Mouse (Mus musculus) kidney, adult 2 months (tissue): Measurements from ENCODE around the gene Gm1113. TPM values are rescaled to one million over a fixed set of nuclear protein-coding genes. Genes with fewer than 3 reads are reported as not detected.

Experiments
- DNase-seq: peaks from one replicate; pipeline ENCODE4 v3.0.0; 2021
- H3K27ac ChIP-seq: fragments of 200-500 bp; 2 replicates; pipeline ENCODE4 v1.5.1; 2012; ENCODE audit warnings: low read depth, low read length, control low read depth, inconsistent platforms; ENCODE audit not compliant: insufficient read depth
- H3K27me3 ChIP-seq: fragments of 200-500 bp; replicated peaks from 2 replicates; pipeline ENCODE4 v1.6.1; 2012; ENCODE audit warnings: mild to moderate bottlenecking, moderate library complexity, low read length, inconsistent platforms; ENCODE audit not compliant: control insufficient read depth, insufficient read depth
- H3K36me3 ChIP-seq: fragments of 200-500 bp; 2 replicates; pipeline ENCODE4 v1.6.1; 2012; ENCODE audit warnings: mild to moderate bottlenecking, moderate library complexity, low read length, inconsistent platforms; ENCODE audit not compliant: control insufficient read depth, insufficient read depth
- H3K4me1 ChIP-seq: fragments of 200-500 bp; 2 replicates; pipeline ENCODE4 v1.6.1; 2011; ENCODE audit warnings: low read length; ENCODE audit not compliant: control insufficient read depth, insufficient read depth
- H3K4me3 ChIP-seq: fragments of 200-500 bp; 2 replicates; pipeline ENCODE4 v1.5.1; 2011; ENCODE audit warnings: mild to moderate bottlenecking, low read depth, low read length, control low read depth; ENCODE audit not compliant: insufficient read depth
- CTCF ChIP-seq: fragments of 200-500 bp; conservative IDR thresholded peaks from 2 replicates; pipeline ENCODE4 v1.5.1; 2011; ENCODE audit warnings: low read depth, mild to moderate bottlenecking, control low read depth, low read length, moderate library complexity, mixed read lengths; ENCODE audit not compliant: insufficient read depth, insufficient read length
- POLR2A ChIP-seq: fragments of 200-500 bp; IDR thresholded peaks from one replicate; pipeline ENCODE4 v1.6.1; 2011; ENCODE audit warnings: low read depth, low read length, control low read depth
- WGBS: fragments of 180-500 bp; shearing (Covaris S2); methylation state at CpG from one replicate; pipeline ENCODE4 v1.1.7; 2018; 5-methylcytosine and 5-hydroxymethylcytosine counted together
- polyA plus RNA-seq: library from polyadenylated mRNA; depleted of rRNA; stranded (reverse); fragments of >200 nt; gene quantifications from 2 replicates; pipeline ENCODE4 v1.2.3, GENCODE M21; 2012; rRNA removed

Gene Gm1113
- polyA plus RNA-seq, result not detected in 2 replicates

GRCm38 (mm10) chr9:35518169-35518568 is at the start of gene Gm1113:
TSS of gene Gm1113 (minus strand) at chr9:35518269.
- no peaks in the 10 kb centered on the region for H3K4me1 ChIP-seq
- H3K27me3 ChIP-seq, result no peaks in the 10 kb centered on the region
- WGBS, result 88% methylated on average over 3 of the region's 3 CpGs
- no peak within 1 kb of the TSS for H3K4me3 ChIP-seq
- no peak for TF ChIP-seq CTCF
- TF ChIP-seq POLR2A, result no peak
- no peak within 1 kb of the TSS for H3K27ac ChIP-seq
- no peak for DNase-seq
- no peaks in the 10 kb centered on the region for H3K36me3 ChIP-seq

GRCm38 (mm10) chr9:35564536-35565240 is 46.6 kb upstream of the Gm1113 start:
- no peaks in the 10 kb centered on the region for H3K27me3 ChIP-seq
- H3K27ac ChIP-seq, result no peak overlapping the region
- peaks cover 7% of the 10 kb centered on the region for H3K36me3 ChIP-seq
- no peak overlapping the region for H3K4me3 ChIP-seq
- DNase-seq, result no peak
- 93% methylated on average over 5 of the region's 5 CpGs for WGBS
- TF ChIP-seq CTCF (no peak), POLR2A (no peak)
- H3K4me1 ChIP-seq, result no peaks in the 10 kb centered on the region; the same call in 1 of the 2 replicates

GRCm38 (mm10) chr9:35561583-35561982 is 43.5 kb upstream of the Gm1113 start:
- H3K27me3 ChIP-seq, result no peaks in the 10 kb centered on the region
- WGBS, result 85% methylated on average over 6 of the region's 6 CpGs
- no peak for DNase-seq
- no peak for TF ChIP-seq CTCF
- TF ChIP-seq POLR2A, result no peak
- no peak overlapping the region for H3K4me3 ChIP-seq
- no peaks in the 10 kb centered on the region; the same call in 1 of the 2 replicates for H3K4me1 ChIP-seq
- H3K27ac ChIP-seq, result no peak overlapping the region
- peaks cover 7% of the 10 kb centered on the region for H3K36me3 ChIP-seq

GRCm38 (mm10) chr9:35561076-35561475 is 43.0 kb upstream of the Gm1113 start:
- TF ChIP-seq CTCF (no peak), POLR2A (no peak)
- no peak overlapping the region for H3K4me3 ChIP-seq
- no peaks in the 10 kb centered on the region; the same call in 1 of the 2 replicates for H3K4me1 ChIP-seq
- no peak overlapping the region for H3K27ac ChIP-seq
- DNase-seq, result no peak
- H3K36me3 ChIP-seq, result peaks cover 6% of the 10 kb centered on the region
- no peaks in the 10 kb centered on the region for H3K27me3 ChIP-seq
- WGBS, result 96% methylated on average over 11 of the region's 11 CpGs

DNA sequence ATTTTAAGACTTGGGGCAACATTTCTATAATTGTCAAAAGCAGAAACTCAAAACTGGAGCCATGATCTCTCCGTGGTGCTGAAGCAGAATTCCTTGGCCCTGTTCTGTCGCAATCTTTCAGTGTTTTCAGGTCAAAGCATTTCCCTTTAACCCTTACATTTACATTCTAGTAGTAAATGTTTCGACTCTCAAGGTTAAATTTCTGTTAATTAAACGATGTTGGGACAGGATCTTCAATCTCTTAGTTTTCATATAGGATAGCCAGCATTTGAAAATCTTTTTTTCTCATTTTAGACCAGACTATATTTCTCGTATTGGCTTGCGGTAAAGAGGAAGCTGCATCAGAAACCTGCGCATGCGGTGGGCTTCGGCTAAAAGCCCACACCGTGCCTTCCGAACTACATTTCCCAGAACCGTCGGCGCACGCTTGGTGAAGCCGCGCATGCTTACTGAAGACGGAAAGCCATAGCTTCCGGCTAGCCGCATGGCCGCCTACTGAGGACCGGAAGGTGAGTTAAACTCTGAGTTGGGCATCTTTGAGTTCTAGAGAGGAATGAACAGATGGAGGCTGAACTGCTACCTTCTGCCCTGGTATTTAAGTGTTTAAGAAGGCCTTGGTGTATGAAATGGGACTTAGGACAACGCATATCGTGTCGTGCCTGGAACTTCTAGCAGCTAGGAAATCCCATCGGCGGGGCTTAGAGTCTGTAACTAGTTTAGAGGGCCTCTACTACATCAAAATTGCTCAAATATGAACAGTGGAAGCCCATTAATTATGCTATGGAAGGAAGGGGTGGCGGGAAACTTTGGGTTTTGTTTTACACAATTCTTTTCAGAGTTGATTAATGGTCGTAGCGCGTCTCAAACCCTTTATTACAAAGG is 41.2 kb upstream of the Gm1113 start:
- H3K27ac ChIP-seq, result no peak overlapping the region
- H3K27me3 ChIP-seq, result no peaks in the 10 kb centered on the region
- TF ChIP-seq CTCF (no peak), POLR2A (peak; percentile 47)
- 1% methylated on average over 31 of the region's 31 CpGs for WGBS
- no peaks in the 10 kb centered on the region for H3K36me3 ChIP-seq
- H3K4me1 ChIP-seq, result no peaks in the 10 kb centered on the region; the same call in 1 of the 2 replicates
- peak overlapping the region; percentile 78 for H3K4me3 ChIP-seq
- peak; percentile 85 for DNase-seq

DNA sequence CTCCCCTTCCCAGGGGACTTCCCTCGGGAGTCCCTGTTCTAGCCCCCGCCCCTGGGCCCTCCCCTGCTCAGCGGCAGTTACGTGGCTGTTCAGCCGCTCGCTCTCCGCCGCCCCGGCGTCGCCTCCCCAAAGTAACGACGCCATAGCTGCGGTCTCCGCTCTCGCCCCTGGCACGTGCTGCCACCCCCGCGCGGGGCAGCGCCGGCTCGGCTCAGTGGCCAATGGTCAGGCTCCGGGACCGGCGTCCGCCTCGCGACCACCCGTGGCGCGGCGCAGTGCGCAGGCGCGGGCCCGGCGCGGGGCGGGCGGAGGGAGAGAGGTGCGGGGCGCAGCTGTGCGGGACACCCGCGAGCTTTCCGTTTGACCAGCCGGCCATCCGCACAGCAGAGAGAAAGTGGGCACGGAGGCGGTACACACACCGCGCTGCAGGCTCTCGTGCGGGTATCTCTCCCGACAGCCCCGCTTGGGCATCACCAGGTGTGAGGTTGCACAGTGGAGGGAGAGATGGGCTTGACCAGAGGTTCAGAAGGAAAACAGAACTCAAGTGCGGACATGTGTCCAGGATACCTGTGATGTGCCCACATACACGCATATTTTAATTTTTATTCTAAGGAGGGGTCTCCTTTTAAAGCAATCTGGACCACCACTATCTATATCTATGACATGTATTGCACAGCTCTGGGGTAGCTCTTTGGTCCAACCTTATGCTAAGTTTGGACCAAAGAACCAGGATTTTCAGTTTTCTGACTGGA is 40.4 kb upstream of the Gm1113 start, which contains the start of the genes Ddx25 and Pus3:
Gene Ddx25, minus strand, starts transcription at position 272 of the 752 bp plus-strand sequence.
Gene Pus3, plus strand, starts transcription at position 339 of the 752 bp plus-strand sequence.
- no peak for DNase-seq
- peak within 1 kb of the TSS; percentile 78 for H3K4me3 ChIP-seq
- H3K4me1 ChIP-seq, result no peaks in the 10 kb centered on the region; the same call in 1 of the 2 replicates
- H3K27ac ChIP-seq, result no peak within 1 kb of the TSS
- H3K27me3 ChIP-seq, result no peaks in the 10 kb centered on the region
- no peaks in the 10 kb centered on the region for H3K36me3 ChIP-seq
- 1% methylated on average over 59 of the region's 59 CpGs for WGBS
- TF ChIP-seq POLR2A, result no peak
- TF ChIP-seq CTCF, result no peak
